Mouse (Mus musculus): ENCODE measurements at regions not wholly inside any gene's neighbourhood (a gene's known extent, or its start where the extent isn't known, plus 50 kb on each side); places are given as distances from the start of the nearest gene placed in this dataset.

- TF ChIP-seq MAX (IDR thresholded peaks at IDR 0.05) (no peak), CTCF (IDR thresholded peaks at IDR 0.05; ENCODE audit: control insufficient read depth, insufficient read depth, insufficient read length) (no peak), CEBPB (IDR thresholded peaks at IDR 0.05; ENCODE audit: low read depth) (no peak), USF1 (IDR thresholded peaks at IDR 0.05; ENCODE audit: low read depth) (no peak), MYOD1 (IDR thresholded peaks at IDR 0.05; ENCODE audit: control insufficient read depth, insufficient read length, low read depth) (no peak)
Measured at GRCm38 (mm10) chr15:67244908-67245657, 744.4 kb upstream of the Lrrc6 start.
